Mouse (Mus musculus) heart, adult 8-10 months (tissue): ENCODE results near the gene Ccdc170. TPM values are rescaled to one million over a fixed set of nuclear protein-coding genes. Genes with fewer than 3 reads are reported as not detected.
"Not testable (repeated sequence)": the region's sequence is repeated elsewhere in the genome, so short reads cannot be mapped to it uniquely, and the experiment has no call there.

Source experiments
- DNase-seq: peaks from one replicate; pipeline ENCODE4 v3.0.0; 2022; ENCODE audit warnings: low spot score
- total RNA-seq, 4 experiments: library from RNA; stranded (reverse); gene quantifications; 2 replicates each; pipeline ENCODE4 v1.2.4; 2022

Ccdc170 gene
- total RNA-seq, 4 experiments from 2014 or later = 0.16 to 0.34 (median 0.23) TPM

DNA sequence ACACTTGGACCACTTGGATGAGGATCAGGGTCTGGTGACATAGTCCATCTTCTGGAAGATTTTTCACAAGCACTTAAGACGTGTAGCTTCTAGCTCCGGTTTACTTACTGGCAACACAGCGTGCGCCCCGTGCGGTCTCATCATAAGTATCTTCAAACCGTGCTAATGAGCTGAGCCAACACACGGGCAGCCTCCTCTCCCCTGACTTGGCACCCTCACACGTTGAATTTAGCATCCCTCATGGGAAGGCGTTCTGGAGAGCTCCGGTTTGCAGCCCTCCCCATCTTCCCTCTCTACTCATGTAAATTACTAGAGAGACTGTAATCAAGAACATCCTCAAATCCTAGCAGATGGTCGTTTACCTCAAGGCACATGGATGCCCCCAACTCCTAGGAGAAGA lies 116.6 kb downstream of the Ccdc170 start:
- no peak for DNase-seq

DNA sequence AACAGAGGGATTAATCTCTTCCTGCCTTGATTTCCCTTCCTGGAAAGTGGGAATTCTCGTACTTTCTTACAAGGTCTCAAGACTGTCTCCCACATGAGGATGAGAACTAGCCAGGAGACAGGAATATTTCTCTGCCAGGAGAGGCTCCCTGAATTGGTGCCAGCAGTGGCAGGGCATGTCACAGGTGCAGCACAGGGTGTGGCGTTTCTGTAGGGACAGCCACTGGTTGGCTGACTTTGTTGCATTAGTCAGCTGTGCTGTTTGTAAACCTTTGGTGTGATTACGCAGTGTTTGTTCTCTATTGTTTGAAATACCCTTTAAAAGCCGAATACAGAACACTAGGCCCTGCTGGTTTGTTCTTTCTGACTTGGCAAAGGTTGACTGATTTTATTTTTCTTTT lies 117.3 kb downstream of the Ccdc170 start:
- DNase-seq = no peak

DNA sequence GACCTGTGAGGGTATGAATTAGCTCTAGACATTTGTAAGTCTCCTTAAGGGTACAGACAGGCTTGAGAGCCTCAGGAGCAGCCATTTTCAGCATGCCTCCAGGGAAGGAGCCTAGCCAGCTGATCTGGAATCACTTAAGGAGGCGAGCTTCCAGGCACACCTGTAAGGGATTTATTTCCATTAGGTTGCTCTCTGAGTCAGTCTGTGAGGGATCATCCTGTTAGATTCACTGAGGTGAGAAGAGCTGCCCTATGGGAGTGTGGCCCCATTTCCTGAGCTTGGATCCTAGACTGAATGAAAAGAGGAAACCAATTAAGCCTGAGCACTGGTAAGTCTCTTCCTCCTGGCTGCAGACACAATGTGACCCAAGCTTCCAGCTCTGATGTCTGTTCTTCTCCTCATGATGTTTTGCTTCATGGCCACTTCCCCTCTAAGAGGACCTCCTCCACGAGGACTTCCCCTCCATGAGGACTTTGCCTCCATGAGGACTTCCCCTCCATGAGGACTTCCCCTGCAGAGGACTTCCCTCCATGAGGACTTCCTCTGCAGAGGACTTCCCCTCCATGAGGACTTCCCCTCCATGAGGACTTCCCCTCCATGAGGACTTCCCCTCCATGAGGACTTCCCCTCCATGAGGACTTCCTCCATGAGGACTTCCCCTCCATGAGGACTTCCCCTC lies 118.6 kb downstream of the Ccdc170 start:
- no peak for DNase-seq

DNA sequence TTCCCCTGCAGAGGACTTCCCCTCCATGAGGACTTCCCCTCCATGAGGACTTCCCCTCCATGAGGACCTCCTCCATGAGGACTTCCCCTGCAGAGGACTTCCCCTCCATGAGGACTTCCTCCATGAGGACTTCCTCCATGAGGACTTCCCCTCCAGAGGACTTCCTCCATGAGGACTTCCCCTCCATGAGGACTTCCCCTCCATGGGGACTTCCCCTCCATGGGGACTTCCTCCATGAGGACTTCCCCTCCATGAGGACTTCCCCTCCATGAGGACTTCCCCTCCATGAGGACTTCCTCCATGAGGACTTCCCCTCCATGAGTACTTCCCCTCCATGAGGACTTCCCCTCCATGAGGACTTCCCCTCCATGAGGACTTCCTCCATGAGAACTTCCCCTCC lies 119.3 kb downstream of the Ccdc170 start:
- DNase-seq = not testable (repeated sequence)

DNA sequence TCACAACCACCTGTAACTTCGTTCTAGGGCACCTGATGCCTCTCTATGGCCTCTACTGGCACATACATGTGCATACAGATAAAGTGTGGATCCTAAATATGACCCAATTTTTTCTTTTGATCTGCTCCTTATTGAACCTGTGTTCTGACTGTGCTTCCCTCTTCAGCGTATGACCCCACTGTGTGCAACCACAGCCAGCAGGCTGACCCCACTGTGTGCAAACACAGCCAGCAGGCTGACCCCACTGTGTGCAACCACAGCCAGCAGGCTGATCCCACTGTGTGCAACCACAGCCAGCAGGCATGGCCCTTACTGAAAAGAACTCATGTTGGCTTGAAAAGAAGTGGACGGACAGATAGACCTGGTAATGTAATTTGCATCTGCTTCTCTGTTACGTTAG lies 120.2 kb downstream of the Ccdc170 start:
- no peak for DNase-seq

DNA sequence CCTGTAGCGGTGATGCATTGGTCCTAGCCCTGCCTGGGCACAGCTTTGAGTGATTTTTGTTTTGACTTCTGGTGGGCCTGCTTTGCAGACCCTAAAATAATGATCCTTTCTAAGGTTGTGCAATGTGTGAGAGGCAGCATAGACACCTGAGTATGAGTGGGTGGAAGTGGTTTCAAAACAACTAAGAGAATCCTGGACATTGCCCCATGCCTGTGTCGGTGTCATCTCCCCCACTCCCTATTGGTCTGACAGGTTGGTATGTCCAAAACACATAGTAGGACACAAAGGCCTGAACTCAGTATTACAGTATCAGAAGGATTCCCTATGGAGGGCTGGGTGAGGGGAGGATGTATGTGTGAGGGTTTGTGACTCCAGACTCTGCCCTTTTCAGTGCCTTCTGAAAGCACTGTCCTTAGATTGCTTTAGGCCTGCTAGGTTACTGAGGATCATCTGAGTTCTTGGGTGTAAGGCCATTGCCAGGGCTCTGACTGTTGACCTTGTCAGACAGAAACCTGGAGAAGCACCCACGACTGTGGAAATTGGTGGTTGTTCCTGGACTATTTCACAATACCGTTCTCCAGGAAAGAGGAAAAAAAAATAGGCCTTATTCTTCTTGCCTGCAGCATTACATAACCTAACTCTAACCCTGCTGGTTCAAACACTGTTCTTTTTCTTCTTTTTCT lies 122.4 kb downstream of the Ccdc170 start:
- no peak for DNase-seq

DNA sequence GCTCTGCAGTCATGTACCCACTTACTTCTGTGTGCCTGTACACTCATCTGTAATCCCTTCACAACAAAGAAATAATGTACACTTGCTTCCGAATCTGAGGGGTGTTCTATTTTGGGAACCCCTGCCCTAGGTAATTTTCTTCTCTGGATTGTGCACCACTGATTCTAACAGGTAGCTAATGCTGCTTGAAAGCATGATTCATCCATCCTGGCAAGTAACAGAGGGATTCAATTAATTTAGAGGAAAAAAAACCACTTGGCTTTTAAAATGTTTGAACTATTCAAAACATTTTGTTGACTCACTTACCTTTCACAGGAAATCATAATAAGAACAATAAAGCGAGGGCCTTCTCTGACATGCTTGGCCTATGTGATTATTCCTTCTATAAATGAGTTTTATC lies 127.9 kb downstream of the Ccdc170 start:
- DNase-seq = no peak

DNA sequence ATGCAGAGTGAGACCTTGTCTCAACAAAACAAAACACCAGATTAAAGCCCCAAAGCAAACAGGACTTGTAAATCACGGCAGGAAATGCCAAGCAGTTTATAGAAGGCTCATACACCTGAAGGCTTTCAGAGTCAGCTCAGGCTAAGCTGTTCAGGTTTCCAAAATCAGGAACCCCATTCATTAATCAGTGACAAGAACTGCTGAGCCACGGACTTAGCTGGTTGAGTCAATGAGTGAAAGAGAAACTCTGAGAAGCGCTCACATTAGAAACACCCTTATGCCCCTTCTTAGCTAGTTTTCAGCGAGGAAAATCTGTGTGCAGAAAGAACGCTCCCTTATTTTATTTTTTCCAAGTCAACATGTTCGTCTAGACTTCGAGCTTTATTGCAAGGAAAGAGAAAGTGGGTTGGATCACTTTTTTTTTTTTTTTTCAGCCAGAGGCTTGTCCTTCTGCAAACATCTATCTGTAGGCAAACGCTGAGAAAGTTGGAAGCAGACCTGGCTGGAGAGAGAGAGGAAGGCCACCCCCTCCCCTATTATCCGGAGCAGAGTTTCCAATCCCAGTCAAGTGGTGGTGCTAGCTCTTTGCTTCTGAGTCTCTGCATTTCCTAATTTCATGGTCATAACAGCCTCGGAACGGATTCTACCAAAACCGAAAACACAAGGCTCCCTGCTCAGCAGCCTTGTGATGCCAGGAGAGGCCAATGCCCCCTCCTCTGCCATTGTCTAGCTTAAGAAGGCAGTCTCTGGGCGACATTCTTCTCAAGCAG lies 129.3 kb downstream of the Ccdc170 start, which contains the start of gene Esr1:
Esr1 (plus strand) TSS at position 208 of the 770 bp plus-strand sequence.
- DNase-seq = no peak

Other genes with a start within 250 kb of the Ccdc170 start
- gene Akap12, start 216.1 kb upstream of the Ccdc170 start, total RNA-seq = 10 to 100 TPM; 18.1 to 24.4 (median 23.3) TPM
- gene Zbtb2, start 94.4 kb upstream of the Ccdc170 start, total RNA-seq = 1 to 10 TPM; 5.4 to 6.9 (median 5.7) TPM
- 10 to 100 TPM; 62.1 to 76.7 (median 69.4) TPM for gene Rmnd1, start 50.1 kb upstream of the Ccdc170 start, total RNA-seq
- gene Armt1, start 50.0 kb upstream of the Ccdc170 start, total RNA-seq = 10 to 100 TPM in 1 of 4 experiments, 1 to 10 TPM in 3; 7.8 to 11.7 (median 9.1) TPM
- 1 to 10 TPM in 3 of 4 experiments, under 1 TPM in 1; 0.90 to 1.1 (median 1.0) TPM for gene Esr1, start 129.1 kb downstream of the Ccdc170 start, total RNA-seq